Mouse (Mus musculus) embryonic fibroblast, embryonic 13.5 days (primary cell): ENCODE data around the gene Cdh23.

Experiments used
- CTCF ChIP-seq: IDR thresholded peaks from 2 replicates; pipeline ENCODE4 v1.5.1; 2011; ENCODE audit warnings: mild to moderate bottlenecking, control low read depth, low read length, moderate library complexity, borderline replicate concordance; ENCODE audit not compliant: insufficient read depth
- POLR2A ChIP-seq: IDR thresholded peaks from 2 replicates; pipeline ENCODE4 v1.6.1; 2011; ENCODE audit warnings: low read depth, mild to moderate bottlenecking, control low read depth, low read length, moderate library complexity

- TF ChIP-seq CTCF (no peak), POLR2A (no peak)
Measured at GRCm38 (mm10) chr10:60498538-60498937, 197.8 kb downstream of the Cdh23 start.
